Mouse (Mus musculus): ENCODE results near the gene Spryd3.

DNA sequence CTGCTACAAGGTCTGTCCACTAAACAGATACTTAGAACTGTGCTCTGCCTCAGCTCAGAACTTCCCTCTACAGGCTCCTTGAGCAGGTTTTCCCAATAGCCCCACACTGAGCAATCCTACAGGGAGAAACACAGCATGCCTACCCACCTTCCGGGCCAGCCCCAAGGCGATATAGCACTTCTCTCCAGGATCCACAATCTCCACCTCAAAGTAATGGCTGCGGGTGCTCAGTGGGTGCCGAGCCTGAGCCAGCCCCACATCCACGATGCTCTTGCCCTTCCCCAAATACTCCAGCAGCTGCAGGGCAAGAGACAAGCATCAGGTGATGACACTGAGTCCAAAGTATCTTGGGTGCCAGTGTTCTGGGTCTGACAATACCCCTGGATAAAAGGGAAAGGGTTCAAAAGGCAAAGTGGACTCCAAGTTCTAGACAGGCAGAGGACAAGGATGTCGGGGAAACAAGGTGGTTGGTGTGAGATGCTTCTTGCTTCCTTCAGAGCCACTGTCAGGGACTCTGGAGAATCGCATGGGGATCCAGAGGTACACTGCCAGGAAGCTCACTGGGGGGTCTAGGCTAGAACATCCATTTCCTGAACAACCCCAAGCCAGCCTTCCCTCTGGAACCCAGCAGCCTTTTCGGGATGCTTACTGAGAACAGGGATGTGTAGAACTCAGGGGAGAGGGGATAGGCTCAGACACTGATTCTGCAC, 16.8 kb downstream of the Spryd3 start:
- no peak for TF ChIP-seq MAX (IDR thresholded peaks at IDR 0.05)
- TF ChIP-seq CTCF (IDR thresholded peaks at IDR 0.05; ENCODE audit: control insufficient read depth, insufficient read depth, insufficient read length): no peak
- TF ChIP-seq USF1 (IDR thresholded peaks at IDR 0.05; ENCODE audit: low read depth): no peak
- no peak for TF ChIP-seq MYOD1 (IDR thresholded peaks at IDR 0.05; ENCODE audit: control insufficient read depth, insufficient read length, low read depth)
- TF ChIP-seq FOSL1 (IDR thresholded peaks at IDR 0.05; ENCODE audit: insufficient read depth, low read length, poor library complexity, severe bottlenecking): no peak
- no peak for TF ChIP-seq CEBPB (IDR thresholded peaks at IDR 0.05; ENCODE audit: low read depth)

Data from C2C12 (cell line).